Mouse (Mus musculus): Measurements from ENCODE around the gene Prkar2b.

Gene Prkar2b

GRCm38 (mm10) chr12:31966405-31966804 is 94.7 kb downstream of the Prkar2b start:
- no peak for DNase-seq (ENCODE audit: low spot score)

DNA sequence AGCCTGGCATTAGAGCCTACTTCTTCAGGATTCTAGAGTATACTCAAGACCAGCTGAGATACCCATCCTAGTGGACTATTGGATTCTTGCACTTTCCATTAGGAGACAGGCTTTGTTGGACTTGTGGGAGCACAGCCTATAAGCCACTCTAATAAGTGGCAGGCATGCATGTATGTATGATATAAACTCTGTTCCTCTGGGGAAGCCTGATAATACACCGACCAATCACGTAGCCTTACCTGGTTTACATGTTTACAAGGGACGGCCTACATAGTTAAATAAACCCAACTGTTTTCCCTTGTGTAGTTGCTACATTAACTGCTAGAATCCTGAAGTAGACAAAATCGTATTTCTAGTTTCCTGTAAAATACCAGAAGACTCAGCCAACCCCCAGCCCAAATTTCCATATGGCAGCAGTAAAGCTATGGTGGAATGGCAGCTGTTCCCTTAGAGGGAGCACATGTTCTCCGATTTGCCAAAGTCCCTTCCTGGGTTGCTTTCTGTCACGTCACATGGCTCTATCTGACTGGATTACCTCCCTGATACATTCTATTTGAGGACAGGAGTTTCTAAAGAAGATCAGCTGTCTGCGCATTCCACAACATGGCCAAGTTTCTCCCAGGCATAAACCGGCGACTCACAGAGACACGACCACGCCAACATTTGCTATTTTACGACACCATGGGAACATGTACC is 95.4 kb downstream of the Prkar2b start:
- no peak for DNase-seq (ENCODE audit: low spot score)

DNA sequence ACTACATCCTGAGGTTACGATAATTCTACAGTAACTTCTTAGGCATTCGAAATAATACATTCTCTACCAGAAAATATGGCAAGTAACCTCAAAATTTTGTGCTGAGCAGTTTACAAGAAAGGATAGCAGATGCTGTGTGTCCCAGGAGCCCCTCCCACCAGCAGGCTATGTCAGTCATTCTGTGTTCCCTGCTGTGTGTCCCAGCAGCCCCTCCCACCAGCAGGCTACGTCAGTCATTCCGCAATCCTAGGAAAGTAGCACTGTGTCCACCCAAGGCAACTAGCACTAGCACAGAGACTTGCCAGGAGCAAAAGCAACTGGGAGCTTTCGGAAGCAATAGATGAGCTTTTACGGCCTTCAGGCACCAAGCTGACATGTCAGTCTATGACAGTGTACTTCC is 97.0 kb downstream of the Prkar2b start:
- DNase-seq (ENCODE audit: low spot score) = peak; percentile 12

- DNase-seq (ENCODE audit: low spot score) = no peak
Observed at GRCm38 (mm10) chr12:31955843-31956242, 105.3 kb downstream of the Prkar2b start.

DNA sequence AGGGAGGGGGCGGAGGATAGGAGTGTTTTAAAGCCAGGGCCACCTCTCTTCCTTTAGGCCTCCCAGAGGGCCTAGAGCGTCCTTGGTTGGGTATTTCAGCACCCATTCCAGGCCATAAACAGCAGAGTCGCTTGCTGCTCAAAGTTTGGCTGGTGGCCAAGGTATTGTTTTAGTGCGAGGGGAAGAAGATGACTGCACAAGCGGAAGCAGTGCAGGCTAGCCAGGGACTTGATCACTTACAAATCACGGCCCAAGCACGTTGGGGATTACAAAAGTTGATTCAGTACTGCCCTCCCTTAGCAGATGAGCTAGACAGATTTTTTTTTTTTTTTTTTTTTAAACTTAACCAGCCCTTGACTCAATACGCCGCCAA is 110.5 kb downstream of the Prkar2b start:
- no peak for DNase-seq (ENCODE audit: low spot score)

DNA sequence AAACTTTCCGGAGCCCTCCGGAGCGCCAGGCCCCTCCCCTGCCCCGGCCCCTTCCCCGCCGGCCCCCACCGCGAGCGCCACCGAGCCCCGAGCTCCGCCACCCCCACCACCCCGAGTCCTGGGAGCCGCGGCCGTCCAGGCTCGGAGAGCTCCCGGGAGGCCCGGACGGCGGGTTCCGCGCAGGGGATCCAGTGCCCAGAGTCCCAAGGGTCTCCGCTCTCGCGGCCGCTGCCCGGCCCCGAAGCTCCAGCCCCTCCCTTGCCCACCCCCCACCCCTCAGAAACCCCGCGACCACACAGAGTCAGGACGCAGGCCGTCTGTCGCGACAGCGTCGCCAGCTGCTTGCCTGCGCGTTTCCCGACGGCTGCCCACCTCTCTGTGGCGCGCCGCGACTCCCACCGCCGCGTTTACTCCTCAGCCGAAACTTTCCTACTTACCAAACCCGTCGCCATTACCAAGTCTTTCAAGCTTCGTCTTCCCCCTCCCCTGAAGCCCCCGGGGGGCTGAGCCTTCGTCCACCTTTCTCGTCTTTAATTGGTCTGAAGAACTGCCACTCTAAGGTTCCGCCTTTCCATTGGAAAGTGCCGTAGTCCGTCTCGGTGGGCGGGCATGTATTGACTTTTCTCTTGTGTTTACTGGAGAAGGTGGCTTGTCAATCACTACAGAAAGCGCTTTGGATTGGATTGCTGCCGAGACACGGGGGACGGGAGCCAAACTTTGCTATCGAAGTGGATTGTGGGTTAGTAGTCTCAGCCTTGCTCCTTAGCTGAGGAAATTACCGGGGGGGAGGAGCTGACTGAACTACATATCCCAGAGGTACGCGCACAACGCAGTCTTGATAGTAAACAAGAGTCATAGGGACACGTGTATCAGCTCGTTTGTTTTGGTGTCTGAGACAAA is 111.1 kb downstream of the Prkar2b start, which contains the start of gene Hbp1:
TSS of gene Hbp1 (minus strand) at position 777 of the 900 bp plus-strand sequence.
- DNase-seq (ENCODE audit: low spot score) = peak; percentile 99

- DNase-seq (ENCODE audit: low spot score) = peak; percentile 94
Observed at GRCm38 (mm10) chr12:31949193-31949741, 111.8 kb downstream of the Prkar2b start.

- DNase-seq (ENCODE audit: low spot score) = no peak
Observed at GRCm38 (mm10) chr12:31948101-31949000, 112.7 kb downstream of the Prkar2b start.

DNA sequence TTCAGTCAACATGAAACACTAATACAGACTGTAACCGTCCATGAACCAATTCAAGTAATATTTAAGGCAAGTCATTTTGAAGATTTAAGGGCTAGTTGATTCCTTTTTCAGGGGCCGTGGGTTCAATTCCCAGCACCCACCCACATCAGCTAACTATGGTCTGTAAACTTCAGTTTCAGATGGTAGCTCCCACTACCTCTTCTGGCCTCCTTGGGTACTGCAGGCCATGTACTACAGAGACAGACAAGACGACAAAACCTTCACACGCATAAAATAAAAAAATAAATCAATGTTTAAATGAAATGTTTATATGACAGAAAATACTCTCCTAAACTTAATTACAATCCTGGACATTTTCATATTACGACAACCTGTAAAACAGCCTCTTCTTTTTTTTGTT is 113.6 kb downstream of the Prkar2b start:
- no peak for DNase-seq (ENCODE audit: low spot score)

GRCm38 (mm10) chr12:31944405-31944804 is 116.7 kb downstream of the Prkar2b start:
- DNase-seq (ENCODE audit: low spot score) = no peak

DNA sequence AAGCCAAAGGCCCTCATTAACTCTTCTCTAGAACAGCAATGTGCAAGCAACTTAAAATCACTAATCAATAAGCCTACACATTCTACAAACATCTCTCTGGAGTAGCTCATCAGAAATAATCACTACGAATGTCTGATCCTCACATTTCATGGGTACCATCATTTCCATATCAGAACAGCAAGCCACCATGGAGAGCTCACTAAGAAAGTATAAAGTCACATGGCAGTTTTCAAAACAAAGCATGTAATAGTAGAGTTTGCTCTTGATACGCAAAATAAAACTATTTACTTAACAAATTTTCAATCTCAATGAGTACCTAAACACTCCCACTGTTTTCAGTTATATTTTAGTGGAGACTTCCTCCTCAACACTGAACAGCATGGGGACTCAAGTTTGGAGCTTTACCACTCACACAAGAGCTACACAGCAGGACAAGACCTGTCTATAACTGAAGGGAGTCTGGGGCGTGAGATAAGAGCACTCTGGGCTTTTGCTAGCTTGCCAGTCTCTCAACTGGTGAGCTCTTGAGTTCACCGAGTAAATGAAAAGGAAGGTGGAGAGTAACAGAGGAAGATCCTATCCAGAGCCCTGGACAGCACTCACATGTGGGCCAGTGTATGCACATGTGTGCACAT is 118.0 kb downstream of the Prkar2b start:
- DNase-seq (ENCODE audit: low spot score) = no peak

- DNase-seq (ENCODE audit: low spot score) = no peak
Observed at GRCm38 (mm10) chr12:31939026-31939425, 122.1 kb downstream of the Prkar2b start.

- DNase-seq (ENCODE audit: low spot score) = no peak
Observed at GRCm38 (mm10) chr12:31938391-31938997, 122.6 kb downstream of the Prkar2b start.

GRCm38 (mm10) chr12:31937613-31938012 is 123.5 kb downstream of the Prkar2b start:
- no peak for DNase-seq (ENCODE audit: low spot score)

GRCm38 (mm10) chr12:31936657-31937300 is 124.3 kb downstream of the Prkar2b start:
- DNase-seq (ENCODE audit: low spot score) = no peak

- DNase-seq (ENCODE audit: low spot score) = no peak
Observed at GRCm38 (mm10) chr12:31931818-31932217, 129.3 kb downstream of the Prkar2b start.

GRCm38 (mm10) chr12:31928498-31928897 is 132.6 kb downstream of the Prkar2b start:
- DNase-seq (ENCODE audit: low spot score) = no peak

DNA sequence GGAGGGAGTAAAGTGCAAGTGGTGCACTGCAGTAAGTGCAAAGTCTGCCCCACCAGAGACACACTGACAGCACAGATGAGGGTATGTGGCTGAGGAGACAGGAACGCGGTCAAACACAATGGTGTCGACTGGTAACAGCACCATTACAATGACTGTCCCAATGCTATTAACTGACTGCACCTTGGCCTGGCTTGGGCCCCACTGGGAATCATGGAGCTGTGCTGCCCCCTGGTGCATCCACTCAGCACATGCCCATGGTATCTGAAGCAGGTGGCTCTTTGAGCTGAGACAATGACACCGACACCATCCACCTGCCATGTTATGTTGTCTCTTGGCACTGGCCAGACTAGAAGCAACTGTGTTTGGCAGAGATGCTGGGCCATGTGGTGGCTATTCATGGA is 134.4 kb downstream of the Prkar2b start:
- peak; percentile 61 for DNase-seq (ENCODE audit: low spot score)

DNA sequence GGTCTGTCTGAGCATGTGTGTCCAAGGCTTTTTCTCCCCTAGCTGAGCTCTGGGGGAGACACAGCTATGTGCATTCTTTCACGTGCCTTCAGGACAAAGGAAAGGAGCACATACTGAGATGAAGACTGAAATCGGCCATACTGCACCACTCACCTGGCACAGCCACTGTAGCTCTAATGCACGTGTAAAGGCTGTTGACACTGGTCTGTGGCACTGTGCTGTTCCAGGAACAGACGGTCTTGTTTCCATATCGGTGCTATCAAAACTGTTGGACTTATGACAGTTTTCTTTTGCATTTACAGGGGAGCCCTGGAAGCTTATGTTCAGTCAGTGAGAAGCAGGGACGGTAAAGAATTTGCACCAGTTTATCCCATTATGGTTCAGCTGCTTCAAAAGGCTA is 135.8 kb downstream of the Prkar2b start:
- DNase-seq (ENCODE audit: low spot score) = no peak

DNA sequence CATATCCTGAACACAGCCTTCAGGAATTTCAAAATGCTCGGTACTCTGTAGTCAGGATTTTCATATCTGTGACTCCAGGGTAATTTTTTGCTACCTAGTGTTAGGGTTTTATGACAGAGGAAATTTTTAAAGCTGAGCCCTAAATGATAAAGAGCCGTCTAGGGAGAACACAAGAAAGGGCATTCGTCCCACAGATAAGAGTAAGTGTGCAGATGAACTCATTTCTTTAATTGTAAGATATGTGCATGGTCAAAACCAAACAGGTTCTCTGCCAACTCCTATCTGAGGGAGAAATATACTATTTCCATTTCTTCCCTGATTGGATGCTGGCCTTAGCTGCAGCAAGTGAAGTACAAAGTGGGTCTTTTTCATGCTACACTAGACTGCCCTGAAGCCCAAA is 137.0 kb downstream of the Prkar2b start:
- DNase-seq (ENCODE audit: low spot score) = no peak
